Mouse (Mus musculus): ENCODE measurements around the gene Gm20388.

DNA sequence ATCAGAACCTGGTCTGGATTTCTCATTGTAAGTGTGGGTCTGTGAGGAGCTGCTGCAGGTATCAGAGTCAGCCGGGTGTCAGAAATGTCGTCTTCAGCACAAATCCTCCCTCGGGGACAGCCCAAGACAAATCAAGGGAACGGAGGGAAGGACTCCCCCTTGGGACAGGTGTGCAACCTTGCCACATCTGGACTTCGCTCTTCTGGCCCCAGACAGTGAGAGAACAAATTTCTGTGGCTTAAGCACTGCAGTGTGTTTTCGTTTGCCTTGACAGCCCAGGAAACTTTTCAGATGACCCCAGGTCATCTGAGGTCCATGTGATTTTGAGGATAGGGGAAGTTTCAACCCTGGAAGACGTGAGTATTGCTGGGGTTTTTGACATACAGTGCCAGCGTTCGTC is 1440.2 kb downstream of the Gm20388 start:
- no peak for TF ChIP-seq GATA1 (IDR thresholded peaks at IDR 0.05; ENCODE audit: low read length)
- TF ChIP-seq TAL1 (IDR thresholded peaks at IDR 0.05; ENCODE audit: low read length), result no peak

Measured in erythroblast, embryonic 14.5 days (primary cell).